Mouse (Mus musculus) stomach, postnatal 0 days (tissue): Measurements from ENCODE around the gene Cers3.
A peak's percentile ranks its signal among the peaks of the same experiment; 100 is the strongest.

Source experiments
- CTCF ChIP-seq: IDR thresholded peaks from 2 replicates; pipeline ENCODE4 v1.5.1; 2016; ENCODE audit warnings: antibody characterized with exemption, low read depth, mild to moderate bottlenecking, moderate library complexity
- EP300 ChIP-seq: optimal IDR thresholded peaks from 2 replicates; pipeline ENCODE3; 2016; ENCODE audit warnings: antibody characterized with exemption

GRCm38 (mm10) chr7:66820034-66820433 lies 76.7 kb downstream of the Cers3 start:
- TF ChIP-seq CTCF (peak; percentile 95), EP300 (no peak)
